Mouse (Mus musculus): Measurements from ENCODE around the gene Nf2.

The Nf2 gene

DNA sequence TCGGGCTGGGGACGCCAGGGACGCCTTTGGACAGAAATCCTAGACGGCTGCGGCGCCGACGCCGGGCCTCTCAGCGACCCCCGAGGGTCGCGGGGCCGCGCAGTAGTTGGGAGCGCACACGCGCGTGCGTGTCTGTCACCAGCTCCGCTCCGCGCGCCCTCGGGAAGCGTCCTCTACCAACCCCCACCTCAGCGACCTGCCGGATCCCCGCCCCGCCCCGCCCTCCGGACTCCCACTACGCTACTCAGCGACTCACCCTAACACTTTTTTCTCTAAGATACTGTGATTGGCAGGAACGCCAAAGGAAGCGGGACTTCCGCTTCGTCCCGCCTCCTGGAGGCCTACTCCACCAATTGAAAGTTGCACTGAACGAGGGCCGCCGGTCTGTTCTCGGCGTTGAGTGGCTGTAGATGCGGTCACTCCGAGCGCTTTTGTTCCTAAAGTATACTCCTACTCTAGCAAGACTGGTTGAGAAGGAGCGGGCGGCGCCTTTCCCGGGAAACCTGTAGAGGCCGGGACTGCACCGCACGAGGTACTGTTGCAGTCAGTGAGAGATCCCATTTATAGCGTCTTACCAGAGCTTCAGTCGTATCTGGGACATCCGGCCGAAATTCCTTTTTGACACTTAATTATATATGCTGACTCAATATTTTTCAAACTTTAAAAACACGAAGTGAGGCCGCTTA, at the start of gene Nf2:
Gene Nf2 (minus strand): TSS at position 279 of the 686 bp plus-strand sequence.
- in situ Hi-C loops (cut with MboI; ENCODE audit: low sequenced_read_pairs): no loop called here

DNA sequence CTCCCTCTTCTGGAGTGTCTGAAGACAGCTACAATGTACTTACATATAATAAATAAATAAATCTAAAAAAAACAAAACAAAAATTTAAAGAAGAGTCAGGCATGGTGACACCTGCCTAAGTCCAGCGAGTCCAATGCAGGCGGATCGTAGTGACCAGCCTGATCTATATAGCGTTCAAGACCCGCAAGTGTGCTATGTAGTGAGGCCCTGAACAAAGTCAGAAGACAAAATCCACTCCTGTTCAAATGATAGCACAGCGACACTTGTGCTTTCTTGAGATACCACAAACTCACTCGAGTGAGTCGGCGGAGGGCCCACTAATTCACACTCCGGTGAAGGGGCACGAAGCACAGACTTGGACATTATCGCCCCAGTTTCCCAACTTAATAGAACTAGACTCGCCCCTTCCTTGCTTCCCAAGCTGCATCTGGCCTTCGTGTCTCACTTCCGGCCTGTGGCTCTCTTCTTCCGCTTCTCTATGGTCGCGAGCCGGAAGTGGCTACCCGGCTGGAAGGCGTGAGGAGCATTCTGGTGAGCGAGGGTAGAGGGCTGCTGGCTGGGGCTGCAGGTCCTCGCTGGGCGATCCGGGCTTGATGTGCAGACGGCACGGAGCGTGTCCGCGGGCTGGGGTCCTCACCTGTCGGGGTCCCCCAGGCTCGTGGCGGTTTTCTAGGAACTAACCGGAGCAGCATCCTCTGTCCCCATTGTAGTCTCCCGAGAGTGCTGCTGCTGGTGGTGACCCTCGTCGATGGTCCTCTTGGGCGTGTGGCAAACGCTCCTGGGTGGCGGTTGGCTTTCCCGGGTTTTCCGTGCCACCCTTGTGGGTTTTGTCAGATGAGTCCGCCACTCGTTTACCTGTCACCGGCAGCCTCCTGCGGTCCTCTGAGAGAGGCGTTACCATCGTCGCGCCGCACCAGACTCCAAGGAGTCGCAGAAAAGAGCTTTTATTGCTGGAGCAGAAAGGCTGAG, 45.8 kb upstream of the Nf2 start, which contains the start of gene Thoc5:
Gene Thoc5 (plus strand): TSS at position 473 of the 969 bp plus-strand sequence.
- in situ Hi-C loops (cut with MboI; ENCODE audit: low sequenced_read_pairs): no loop called here

DNA sequence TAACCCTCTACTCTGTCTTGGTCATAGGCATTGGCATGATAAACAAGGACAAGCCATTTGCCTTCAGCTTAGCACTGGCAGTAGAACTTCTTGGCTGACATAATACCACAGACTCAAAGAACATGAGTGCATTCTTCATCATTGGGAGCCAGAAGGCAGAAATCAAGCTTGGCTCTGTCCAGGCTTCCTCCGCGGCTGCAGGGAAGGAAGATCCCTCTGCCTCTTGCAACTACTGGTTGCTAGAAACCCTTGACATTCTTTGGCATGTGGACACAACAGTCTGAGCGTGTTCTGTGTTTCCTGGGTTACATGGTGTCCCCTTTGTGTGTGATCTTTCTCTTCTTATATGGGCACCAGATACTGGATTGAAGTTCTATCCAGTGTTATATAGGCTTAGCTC, 37.7 kb upstream of the Nf2 start:
- in situ Hi-C loops (cut with MboI; ENCODE audit: low sequenced_read_pairs): no loop called here

DNA sequence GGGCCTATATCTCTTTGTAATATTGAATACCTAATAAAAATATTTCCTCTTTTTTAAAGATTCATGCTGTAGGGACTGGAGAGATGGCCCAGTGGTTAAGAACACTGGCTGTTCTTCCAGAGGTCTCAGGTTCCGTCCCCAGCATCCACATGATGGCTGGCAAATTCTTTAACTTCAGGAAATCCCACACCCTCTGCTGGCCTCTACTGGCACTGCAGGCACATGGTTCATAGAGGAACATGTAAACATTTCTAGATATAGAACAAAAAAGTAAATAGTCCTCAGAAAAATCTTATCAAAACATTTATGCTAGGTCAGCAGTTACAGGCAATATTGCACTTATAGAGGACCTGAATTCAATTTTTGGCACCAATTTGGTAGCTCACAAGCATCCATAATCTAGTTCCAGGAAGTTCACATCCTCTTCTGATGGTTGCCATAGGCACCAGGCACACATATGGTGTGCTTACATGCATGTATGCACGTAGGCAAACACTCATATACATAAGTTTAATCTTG, 36.1 kb upstream of the Nf2 start:
- in situ Hi-C loops (cut with MboI; ENCODE audit: low sequenced_read_pairs): no loop called here

DNA sequence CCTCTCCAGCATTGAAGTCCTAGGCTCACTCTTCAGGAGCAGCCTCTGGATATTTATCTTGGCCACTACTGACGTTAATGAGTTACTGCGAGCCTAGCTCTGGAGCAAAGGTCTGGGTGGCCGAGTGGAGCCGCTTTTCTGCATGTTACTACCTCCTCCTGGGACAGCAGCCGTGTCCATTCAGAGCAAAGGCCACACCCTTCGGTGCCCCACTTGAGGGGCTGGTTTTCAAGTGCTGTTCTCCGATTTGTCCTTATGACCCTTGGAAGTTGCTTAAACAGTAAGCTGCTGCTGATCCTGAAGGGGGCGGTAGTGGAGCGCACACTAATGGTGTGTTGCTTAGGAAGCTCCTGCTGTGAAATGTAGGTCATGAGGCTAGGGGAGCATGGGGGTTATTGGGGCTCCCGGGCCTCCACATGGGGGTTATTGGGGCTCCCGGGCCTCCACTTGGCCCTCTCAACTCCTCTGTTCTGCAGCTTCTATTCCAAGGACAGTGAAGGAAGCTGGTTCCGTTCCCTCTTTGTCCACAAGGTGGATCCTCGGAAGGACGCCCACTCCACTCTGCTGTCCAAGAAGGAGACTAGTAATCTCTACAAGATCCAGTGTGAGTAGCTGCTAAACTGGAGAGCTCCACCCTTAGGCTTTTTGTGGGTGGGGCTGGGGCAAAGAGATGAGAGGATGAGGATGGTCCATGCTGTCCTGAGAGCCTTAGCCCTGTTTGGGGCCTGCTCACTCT, 33.7 kb upstream of the Nf2 start:
- in situ Hi-C loops (cut with MboI; ENCODE audit: low sequenced_read_pairs): no loop called here

DNA sequence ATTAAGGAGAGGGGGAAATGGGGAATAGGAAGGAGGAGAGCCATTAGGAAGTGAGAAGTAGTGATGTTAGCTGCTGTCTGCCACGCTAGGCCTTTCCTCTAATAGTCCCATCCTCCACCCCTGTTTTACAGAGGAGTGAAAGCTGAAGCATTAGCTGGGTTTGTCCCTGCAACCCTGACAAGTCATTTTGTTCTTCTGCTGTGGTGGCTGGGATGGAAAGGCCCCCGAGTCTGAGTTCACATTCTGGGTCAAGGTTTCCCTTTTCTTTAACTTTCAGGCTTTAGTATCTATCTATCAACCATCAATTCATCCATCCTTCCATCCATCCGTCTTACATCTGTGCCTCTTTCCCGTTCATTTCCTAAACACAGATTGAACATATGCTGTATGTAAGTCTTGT, 31.8 kb upstream of the Nf2 start:
- in situ Hi-C loops (cut with MboI; ENCODE audit: low sequenced_read_pairs): no loop called here

DNA sequence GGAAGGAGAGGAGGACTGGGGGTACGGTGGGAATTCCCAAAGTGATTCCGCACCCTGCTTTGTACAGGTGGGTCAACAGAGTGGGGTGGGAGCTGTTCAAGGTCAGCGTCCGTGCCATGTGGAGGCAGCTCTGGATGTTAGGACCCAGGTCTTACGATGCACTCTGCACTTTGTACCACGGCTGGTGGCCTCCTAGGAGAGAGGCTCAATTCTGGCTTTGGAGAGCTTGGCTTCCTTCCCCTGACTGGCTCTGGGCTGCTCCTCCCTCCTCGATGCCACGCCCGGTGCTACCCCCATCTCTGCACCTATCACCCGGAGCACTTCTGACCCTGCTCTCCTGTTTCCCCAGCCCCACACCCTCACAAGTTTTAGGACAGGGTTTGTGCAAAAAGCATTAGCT, 25.2 kb upstream of the Nf2 start:
- in situ Hi-C loops (cut with MboI; ENCODE audit: low sequenced_read_pairs): no loop called here

DNA sequence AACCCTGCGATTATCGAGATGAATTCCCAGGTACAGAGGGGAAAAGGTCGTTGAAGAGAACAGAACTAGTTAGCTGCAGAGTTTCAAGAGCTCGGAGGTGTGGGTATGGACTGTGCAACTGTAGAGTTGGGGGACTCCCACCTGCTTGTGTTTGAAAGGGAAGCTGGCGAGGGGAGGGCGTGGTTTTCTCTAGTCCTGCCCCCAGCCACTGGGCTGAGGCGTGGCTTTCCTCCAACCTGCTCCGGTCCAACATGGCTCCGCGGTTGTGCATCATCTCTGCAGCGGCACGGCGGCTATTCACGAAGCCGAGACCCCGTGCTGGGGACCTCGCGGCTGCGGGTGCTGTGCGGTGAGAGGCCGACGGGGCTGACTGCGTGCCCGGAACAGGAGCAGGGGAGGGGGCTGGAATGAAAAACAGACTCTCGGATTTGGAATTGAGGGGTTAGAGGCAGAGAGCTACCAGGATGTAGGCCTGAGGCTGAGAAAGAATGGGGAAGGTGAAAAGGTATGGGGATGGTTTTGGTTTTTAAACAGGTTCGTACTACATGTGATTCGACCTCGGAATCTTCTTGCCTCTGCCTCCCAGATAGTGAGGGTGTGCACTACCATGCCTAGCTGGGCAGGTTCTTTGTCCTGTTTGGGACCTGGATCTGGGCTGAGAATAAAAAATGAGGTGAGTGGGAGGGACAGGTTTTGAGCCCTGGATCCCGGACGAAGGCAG, 24.6 kb upstream of the Nf2 start, which contains the start of gene Nipsnap1:
Gene Nipsnap1 (plus strand): TSS at position 197 of the 721 bp plus-strand sequence.
- in situ Hi-C loops (cut with MboI; ENCODE audit: low sequenced_read_pairs): no loop called here

DNA sequence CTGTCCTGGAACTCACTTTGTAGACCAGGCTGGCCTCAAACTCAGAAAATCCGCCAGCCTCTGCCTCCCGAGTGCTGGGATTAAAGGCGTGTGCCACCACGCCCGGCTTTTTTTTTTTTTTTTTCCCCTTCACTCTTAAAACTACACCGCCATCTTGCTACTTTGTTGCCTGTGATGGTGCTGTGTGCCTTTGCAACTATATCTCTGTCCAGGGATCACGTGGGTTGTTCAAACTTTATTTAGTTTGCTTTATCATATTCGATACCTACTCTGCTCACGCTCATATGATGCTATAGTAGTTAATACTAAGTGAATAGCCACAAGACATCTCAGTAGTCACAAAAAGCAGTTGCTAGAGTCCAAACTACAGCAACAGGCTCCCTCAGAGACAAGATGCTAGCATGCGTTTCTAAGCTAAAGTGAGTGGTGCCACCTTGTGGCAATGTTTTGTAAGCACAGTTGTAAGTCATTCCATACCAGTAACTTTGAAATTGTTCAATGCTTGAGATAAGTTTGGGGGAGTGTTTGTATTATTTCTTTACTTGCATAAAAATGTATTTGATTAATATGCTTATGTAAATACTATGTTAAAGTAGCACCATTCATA, 16.4 kb upstream of the Nf2 start:
- in situ Hi-C loops (cut with MboI; ENCODE audit: low sequenced_read_pairs): no loop called here

DNA sequence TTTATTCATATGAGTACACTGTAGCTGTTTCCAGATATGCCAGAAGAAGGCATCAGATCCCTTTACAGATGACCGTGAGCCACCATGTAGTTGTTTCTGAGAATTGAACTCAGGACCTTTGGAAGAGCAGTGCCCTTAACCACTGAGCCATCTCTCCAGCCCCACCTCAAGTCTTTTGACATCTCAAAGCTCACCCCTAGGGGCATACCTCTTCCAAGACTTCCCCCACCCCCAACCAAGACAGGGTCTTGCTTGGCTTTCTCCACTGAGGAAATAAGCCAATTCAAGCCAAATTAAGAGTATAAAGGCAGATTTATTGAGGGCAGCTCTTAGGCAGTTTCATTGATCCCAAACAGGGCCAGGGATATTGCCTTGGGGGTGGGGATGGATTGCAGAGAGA, 13.4 kb upstream of the Nf2 start:
- in situ Hi-C loops (cut with MboI; ENCODE audit: low sequenced_read_pairs): no loop called here

DNA sequence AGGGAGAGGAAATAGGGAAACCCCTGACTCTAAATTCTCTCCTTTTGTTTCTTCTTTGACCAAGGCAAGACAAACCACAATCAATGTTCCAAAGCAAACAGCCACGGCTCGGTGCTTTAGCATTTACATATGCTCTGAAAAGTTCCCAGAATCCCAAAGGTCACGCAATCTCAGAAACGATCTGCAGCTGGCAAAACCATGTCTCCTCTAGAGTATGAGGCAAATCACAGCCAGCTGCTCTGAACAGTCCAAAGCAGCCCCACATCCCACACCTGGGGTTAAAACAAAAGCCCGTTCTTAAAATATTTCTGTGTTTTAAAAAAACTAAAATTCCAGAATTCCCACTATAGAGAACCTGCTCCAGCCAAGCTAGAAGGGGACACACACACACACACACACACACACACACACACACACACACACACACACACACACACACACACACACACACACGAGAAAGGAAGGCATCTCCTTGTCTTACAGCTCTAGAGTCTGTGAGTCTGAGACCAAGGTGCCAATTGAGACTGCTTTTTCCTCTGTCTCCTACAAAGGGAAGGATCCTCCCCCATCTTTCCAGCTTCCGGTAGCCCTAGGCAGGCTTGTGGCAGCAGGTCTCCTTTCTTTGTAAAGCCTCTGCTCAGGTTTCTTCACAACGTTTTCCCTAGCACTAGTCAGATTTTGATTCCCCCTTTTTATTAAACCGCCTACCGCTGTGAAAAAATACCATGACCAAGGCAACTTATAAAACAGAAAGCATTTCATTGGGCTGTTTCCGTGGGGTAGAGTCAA, 12.7 kb upstream of the Nf2 start:
- in situ Hi-C loops (cut with MboI; ENCODE audit: low sequenced_read_pairs): no loop called here

DNA sequence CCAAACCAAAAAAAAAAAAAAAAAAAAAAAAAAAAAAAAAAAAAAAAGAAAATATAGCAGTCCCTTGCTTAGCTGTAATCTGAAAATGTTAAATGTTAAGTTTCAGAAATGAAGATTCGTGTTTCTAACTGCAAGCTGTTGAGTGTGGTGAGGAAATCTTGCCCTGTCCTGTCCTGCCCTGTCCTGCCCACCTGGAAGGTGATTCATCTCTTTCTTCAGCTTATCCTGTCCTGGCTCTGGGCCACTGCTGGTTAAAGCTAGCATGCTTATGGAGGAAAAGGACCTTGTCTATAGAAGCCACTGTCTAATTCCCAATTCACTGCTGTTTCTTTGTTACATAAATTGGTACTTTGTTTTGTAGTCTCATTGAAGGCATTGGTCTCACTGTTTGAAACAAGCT, 11.7 kb upstream of the Nf2 start:
- in situ Hi-C loops (cut with MboI; ENCODE audit: low sequenced_read_pairs): no loop called here

DNA sequence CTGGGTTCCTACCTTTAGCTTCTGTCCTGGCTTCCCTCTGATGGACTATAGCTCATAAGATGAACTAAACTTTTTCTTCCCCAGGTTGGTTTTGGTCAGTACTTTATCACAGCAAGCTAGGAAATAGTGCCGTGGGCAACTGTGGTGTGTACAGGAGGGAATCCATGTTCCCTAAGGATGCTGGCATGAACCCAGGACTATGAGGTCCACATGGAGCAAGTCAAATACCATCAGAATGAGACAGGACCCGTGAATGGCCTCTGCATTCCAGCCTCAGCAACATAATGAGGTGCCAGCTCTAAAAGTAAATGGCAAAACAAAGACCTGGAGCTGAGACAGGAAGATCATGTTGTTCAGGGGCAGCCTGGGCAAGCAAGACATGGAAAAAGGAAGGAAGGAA, 9.1 kb upstream of the Nf2 start:
- in situ Hi-C loops (cut with MboI; ENCODE audit: low sequenced_read_pairs): no loop called here

DNA sequence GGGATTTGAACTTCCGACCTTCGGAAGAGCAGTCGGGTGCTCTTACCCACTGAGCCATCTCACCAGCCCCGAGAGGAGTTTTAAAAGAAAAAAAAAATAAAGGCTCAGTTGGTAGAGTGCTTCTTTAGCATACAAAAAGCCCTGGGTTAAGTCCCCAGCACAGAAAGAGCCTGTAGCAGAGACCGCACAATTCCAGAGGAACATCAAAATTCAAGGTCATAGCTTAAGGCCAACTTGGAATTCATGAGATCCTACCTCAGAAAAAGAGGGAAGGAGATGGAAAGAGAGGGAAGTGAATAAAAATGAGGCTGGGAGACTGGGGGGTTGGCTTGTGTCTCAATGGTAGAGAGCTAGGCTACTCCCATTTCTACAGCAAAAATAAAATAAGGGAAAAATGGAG, 4.8 kb upstream of the Nf2 start:
- in situ Hi-C loops (cut with MboI; ENCODE audit: low sequenced_read_pairs): no loop called here

DNA sequence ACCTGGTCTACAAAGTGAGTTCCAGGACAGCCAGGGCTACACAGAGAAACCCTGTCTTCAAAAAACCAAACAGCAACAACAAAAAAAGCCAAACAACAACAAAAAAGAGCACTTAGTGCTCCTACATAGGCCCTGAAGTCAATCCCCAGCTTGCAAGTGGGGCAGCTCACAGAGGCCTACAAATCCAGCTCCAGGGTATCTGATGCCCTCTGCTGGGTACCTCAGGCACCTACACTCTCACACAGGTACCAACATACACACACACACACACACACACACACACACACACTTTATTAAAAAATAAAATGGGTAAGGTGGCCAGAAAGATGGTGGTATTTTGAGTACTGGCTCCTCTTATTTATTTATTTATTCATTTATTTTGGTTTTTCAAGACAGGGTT, 3.7 kb upstream of the Nf2 start:
- in situ Hi-C loops (cut with MboI; ENCODE audit: low sequenced_read_pairs): no loop called here

DNA sequence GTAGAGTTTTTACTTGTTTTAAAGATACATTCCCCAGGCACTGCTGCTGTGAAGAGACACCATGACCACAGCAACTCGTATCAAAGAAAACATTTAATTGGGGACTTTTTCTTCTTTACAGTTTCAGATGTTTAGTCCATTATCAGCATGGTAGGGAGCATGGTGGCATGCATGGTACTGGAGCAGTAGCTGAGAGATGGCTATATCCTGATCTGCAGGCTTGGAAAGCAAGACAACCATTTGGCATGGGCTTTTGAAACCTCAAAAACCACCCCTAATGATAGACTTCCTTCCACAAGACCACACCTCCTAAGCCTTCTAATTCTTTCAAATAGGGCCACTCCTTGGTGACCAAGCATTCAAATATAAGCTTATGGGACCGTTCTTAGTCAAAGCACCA, 1.1 kb upstream of the Nf2 start:
- in situ Hi-C loops (cut with MboI; ENCODE audit: low sequenced_read_pairs): no loop called here

DNA sequence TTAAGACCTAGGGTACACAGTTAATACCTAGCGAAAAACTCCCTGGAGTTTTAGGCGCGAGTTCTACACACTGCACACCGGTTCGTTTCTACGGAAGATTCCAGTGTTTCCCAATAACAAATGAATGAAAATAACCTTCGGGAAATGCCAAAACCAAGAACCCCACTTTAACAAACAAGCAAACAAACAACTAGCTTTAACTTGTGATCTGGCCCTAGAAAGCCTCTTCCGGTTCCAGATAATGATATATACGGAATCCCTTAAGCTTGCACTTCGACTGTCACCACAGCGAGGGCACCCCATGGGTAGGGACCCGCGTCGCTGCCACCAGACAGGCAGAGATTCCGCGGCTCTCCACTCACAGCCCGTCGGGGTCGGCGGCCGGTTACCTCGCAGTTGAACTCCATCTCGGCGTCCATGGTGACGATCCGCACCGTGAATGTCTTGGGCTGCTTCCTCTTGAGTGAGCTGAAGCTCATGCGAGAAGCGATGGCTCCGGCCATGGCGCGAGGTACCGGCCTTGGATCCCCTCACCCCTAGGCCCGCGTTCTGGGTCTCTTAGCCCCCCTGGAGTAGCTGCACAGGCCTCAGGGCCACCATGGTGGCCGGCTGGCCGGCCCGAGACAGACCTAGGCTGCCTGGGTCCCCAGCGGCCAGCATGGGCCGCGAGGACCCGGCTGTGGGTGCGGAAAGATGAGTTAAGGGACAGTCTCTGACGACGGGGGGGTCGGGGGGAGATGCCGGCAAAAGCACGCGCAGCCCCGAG, 670 bp downstream of the Nf2 start:
- in situ Hi-C loops (cut with MboI; ENCODE audit: low sequenced_read_pairs): no loop called here

DNA sequence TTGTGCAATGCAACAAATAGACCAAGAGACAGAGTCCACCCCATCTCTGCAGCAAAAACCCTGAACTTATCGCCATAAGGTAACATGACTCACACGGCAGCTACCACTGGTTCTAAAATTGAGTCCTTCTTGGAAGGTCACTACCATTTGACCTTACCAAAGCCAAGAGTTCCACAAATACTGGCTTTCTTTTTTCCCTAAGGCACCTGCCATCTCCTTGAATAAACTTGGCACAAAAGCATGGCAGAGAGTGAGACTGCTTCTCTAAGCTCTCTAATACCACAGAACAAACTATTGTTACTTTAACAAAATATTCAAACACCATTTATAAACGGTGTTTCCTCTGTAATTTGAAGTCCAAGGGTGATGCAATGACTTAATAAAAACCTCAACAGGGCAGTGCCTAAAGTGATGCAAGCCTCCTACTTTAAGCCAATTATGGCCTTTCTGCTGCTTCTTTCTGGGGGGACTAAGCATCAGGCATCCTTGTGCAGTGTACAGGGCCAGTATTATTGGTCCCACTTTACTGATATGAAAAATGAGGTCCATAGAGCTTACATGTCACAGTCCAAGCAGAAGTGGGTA, 8.3 kb downstream of the Nf2 start:
- in situ Hi-C loops (cut with MboI; ENCODE audit: low sequenced_read_pairs): no loop called here

Measured in CH12F3 (cell line).